Mouse (Mus musculus): Measurements from ENCODE around the gene Pde2a.

DNA sequence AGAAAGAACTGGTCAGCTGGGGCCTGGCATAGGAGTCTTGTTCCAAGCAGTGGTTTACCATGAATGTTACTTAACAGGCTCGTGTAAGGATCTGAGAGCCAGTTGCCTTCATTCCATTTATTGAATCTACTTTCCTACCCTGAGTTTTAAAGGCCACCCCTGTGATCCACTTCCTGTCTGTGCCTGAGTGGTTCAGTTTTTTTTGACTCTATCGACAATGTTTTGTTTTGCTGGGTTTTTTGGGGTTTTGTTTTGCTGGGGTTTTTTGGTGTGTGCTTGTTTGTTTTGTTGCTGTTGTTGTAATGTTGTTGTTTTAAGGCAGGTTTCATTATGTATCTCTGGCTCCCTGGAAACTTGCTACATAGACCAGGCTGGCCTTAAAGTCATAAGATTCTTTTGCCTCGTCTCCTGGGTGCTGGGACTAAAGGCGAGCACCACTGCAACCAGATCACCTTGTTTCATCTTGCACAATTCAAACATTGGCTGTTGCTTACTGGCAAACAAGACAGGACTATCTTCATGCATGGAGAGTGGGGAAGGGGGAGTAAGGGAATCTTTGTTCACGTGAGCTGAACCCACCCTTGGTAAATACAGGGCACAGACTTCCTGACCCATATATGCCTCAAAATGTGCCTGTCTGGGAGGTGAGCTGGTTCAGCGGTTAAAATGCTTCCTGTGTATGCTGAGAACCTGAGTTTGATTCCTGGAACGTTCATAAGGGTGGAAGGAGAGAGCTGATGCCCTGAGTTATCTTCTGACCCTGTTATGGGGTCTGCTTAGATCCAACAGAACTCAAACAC is 129.4 kb downstream of the Pde2a start:
- TF ChIP-seq GATA1 (IDR thresholded peaks at IDR 0.05; ENCODE audit: low read length) (no peak), TAL1 (IDR thresholded peaks at IDR 0.05; ENCODE audit: low read length) (no peak)

All from erythroblast, embryonic 14.5 days (primary cell).